Mouse (Mus musculus): ENCODE measurements around the gene Carns1. TPM values are rescaled to one million over a fixed set of nuclear protein-coding genes. Genes with fewer than 3 reads are reported as not detected.

The Carns1 gene
- polyA plus RNA-seq, 1 experiment = 2.1 TPM

- Histone ChIP-seq H3K4me3 (ENCODE audit: insufficient read depth, poor library complexity, severe bottlenecking) (no peak overlapping the region), H3K27me3 (ENCODE audit: control insufficient read depth, insufficient read depth, insufficient read length) (no peaks in the 10 kb centered on the region), H3K79me2 (ENCODE audit: control insufficient read depth, insufficient read depth) (peaks cover 3% of the 10 kb centered on the region)
Observed at GRCm38 (mm10) chr19:4187303-4187702, 12.0 kb upstream of the Carns1 start.

GRCm38 (mm10) chr19:4184976-4185975 lies 10.0 kb upstream of the Carns1 start:
- Histone ChIP-seq H3K4me3 (ENCODE audit: insufficient read depth, poor library complexity, severe bottlenecking) (no peak overlapping the region), H3K79me2 (ENCODE audit: control insufficient read depth, insufficient read depth) (no peaks in the 10 kb centered on the region), H3K27me3 (ENCODE audit: control insufficient read depth, insufficient read depth, insufficient read length) (no peaks in the 10 kb centered on the region), H3K36me3 (ENCODE audit: control insufficient read depth, insufficient read depth) (no peaks in the 10 kb centered on the region), H3K79me3 (ENCODE audit: low read depth) (no peaks in the 10 kb centered on the region), H3ac (ENCODE audit: control insufficient read depth, insufficient read length, low read depth) (no peak overlapping the region)
- TF ChIP-seq MAX (IDR thresholded peaks at IDR 0.05) = no peak
- no peak for TF ChIP-seq CTCF (IDR thresholded peaks at IDR 0.05; ENCODE audit: control insufficient read depth, insufficient read depth, insufficient read length)
- TF ChIP-seq MYOD1 (IDR thresholded peaks at IDR 0.05; ENCODE audit: control insufficient read depth, insufficient read length, low read depth) = no peak
- no peak for TF ChIP-seq USF1 (IDR thresholded peaks at IDR 0.05; ENCODE audit: low read depth)
- no peak for TF ChIP-seq FOSL1 (IDR thresholded peaks at IDR 0.05; ENCODE audit: insufficient read depth, low read length, poor library complexity, severe bottlenecking)
- TF ChIP-seq MYOG (IDR thresholded peaks at IDR 0.05; ENCODE audit: control insufficient read depth, extremely low read depth, insufficient read length) = no peak
- TF ChIP-seq CEBPB (IDR thresholded peaks at IDR 0.05; ENCODE audit: low read depth) = no peak

More at GRCm38 (mm10) chr19:4187303-4187702, 12.0 kb upstream of the Carns1 start:
- no peak for TF ChIP-seq FOSL1 (IDR thresholded peaks at IDR 0.05; ENCODE audit: insufficient read depth, low read length, poor library complexity, severe bottlenecking)
- no peak for TF ChIP-seq MYOD1 (IDR thresholded peaks at IDR 0.05; ENCODE audit: control insufficient read depth, insufficient read length, low read depth)
- no peak for TF ChIP-seq USF1 (IDR thresholded peaks at IDR 0.05; ENCODE audit: low read depth)
- TF ChIP-seq MAX (IDR thresholded peaks at IDR 0.05) = no peak
- TF ChIP-seq CEBPB (IDR thresholded peaks at IDR 0.05; ENCODE audit: low read depth) = no peak
- TF ChIP-seq CTCF (IDR thresholded peaks at IDR 0.05; ENCODE audit: control insufficient read depth, insufficient read depth, insufficient read length) = no peak
- no peak for TF ChIP-seq MYOG (IDR thresholded peaks at IDR 0.05; ENCODE audit: control insufficient read depth, extremely low read depth, insufficient read length)
- H3ac ChIP-seq (ENCODE audit: control insufficient read depth, insufficient read length, low read depth) = no peak overlapping the region
- peaks cover under 1% of the 10 kb centered on the region for H3K79me3 ChIP-seq (ENCODE audit: low read depth)
- H3K36me3 ChIP-seq (ENCODE audit: control insufficient read depth, insufficient read depth) = no peaks in the 10 kb centered on the region

- H3K79me2 ChIP-seq (ENCODE audit: control insufficient read depth, insufficient read depth) = no peaks in the 10 kb centered on the region
- H3K79me3 ChIP-seq (ENCODE audit: low read depth) = no peaks in the 10 kb centered on the region
- H3K36me3 ChIP-seq (ENCODE audit: control insufficient read depth, insufficient read depth) = no peaks in the 10 kb centered on the region
- no peak overlapping the region for H3K4me3 ChIP-seq (ENCODE audit: insufficient read depth, poor library complexity, severe bottlenecking)
- H3K27me3 ChIP-seq (ENCODE audit: control insufficient read depth, insufficient read depth, insufficient read length) = no peaks in the 10 kb centered on the region
- TF ChIP-seq MYOG (IDR thresholded peaks at IDR 0.05; ENCODE audit: control insufficient read depth, extremely low read depth, insufficient read length) = no peak
- TF ChIP-seq FOSL1 (IDR thresholded peaks at IDR 0.05; ENCODE audit: insufficient read depth, low read length, poor library complexity, severe bottlenecking) = no peak
- TF ChIP-seq CTCF (IDR thresholded peaks at IDR 0.05; ENCODE audit: control insufficient read depth, insufficient read depth, insufficient read length) = no peak
- TF ChIP-seq USF1 (IDR thresholded peaks at IDR 0.05; ENCODE audit: low read depth) = no peak
- TF ChIP-seq MAX (IDR thresholded peaks at IDR 0.05) = no peak
- TF ChIP-seq MYOD1 (IDR thresholded peaks at IDR 0.05; ENCODE audit: control insufficient read depth, insufficient read length, low read depth) = no peak
- TF ChIP-seq CEBPB (IDR thresholded peaks at IDR 0.05; ENCODE audit: low read depth) = no peak
- no peak overlapping the region for H3ac ChIP-seq (ENCODE audit: control insufficient read depth, insufficient read length, low read depth)
Observed at GRCm38 (mm10) chr19:4183689-4184088, 8.4 kb upstream of the Carns1 start.

GRCm38 (mm10) chr19:4181892-4182291 lies 6.6 kb upstream of the Carns1 start:
- no peak overlapping the region for H3K4me3 ChIP-seq (ENCODE audit: insufficient read depth, poor library complexity, severe bottlenecking)
- no peak for TF ChIP-seq CEBPB (IDR thresholded peaks at IDR 0.05; ENCODE audit: low read depth)
- no peak for TF ChIP-seq USF1 (IDR thresholded peaks at IDR 0.05; ENCODE audit: low read depth)
- no peak for TF ChIP-seq MYOG (IDR thresholded peaks at IDR 0.05; ENCODE audit: control insufficient read depth, extremely low read depth, insufficient read length)
- no peak for TF ChIP-seq MAX (IDR thresholded peaks at IDR 0.05)
- no peak for TF ChIP-seq MYOD1 (IDR thresholded peaks at IDR 0.05; ENCODE audit: control insufficient read depth, insufficient read length, low read depth)
- no peak for TF ChIP-seq FOSL1 (IDR thresholded peaks at IDR 0.05; ENCODE audit: insufficient read depth, low read length, poor library complexity, severe bottlenecking)
- no peak for TF ChIP-seq CTCF (IDR thresholded peaks at IDR 0.05; ENCODE audit: control insufficient read depth, insufficient read depth, insufficient read length)
- H3K79me2 ChIP-seq (ENCODE audit: control insufficient read depth, insufficient read depth) = no peaks in the 10 kb centered on the region
- no peak overlapping the region for H3ac ChIP-seq (ENCODE audit: control insufficient read depth, insufficient read length, low read depth)
- H3K27me3 ChIP-seq (ENCODE audit: control insufficient read depth, insufficient read depth, insufficient read length) = no peaks in the 10 kb centered on the region
- H3K36me3 ChIP-seq (ENCODE audit: control insufficient read depth, insufficient read depth) = no peaks in the 10 kb centered on the region
- H3K79me3 ChIP-seq (ENCODE audit: low read depth) = no peaks in the 10 kb centered on the region

GRCm38 (mm10) chr19:4180411-4180810 lies 5.1 kb upstream of the Carns1 start:
- Histone ChIP-seq H3ac (ENCODE audit: control insufficient read depth, insufficient read length, low read depth) (no peak overlapping the region), H3K36me3 (ENCODE audit: control insufficient read depth, insufficient read depth) (no peaks in the 10 kb centered on the region), H3K79me2 (ENCODE audit: control insufficient read depth, insufficient read depth) (no peaks in the 10 kb centered on the region), H3K79me3 (ENCODE audit: low read depth) (no peaks in the 10 kb centered on the region), H3K27me3 (ENCODE audit: control insufficient read depth, insufficient read depth, insufficient read length) (no peaks in the 10 kb centered on the region), H3K4me3 (ENCODE audit: insufficient read depth, poor library complexity, severe bottlenecking) (no peak overlapping the region)
- TF ChIP-seq CEBPB (IDR thresholded peaks at IDR 0.05; ENCODE audit: low read depth) = no peak
